Mouse (Mus musculus) liver, embryonic 14.5 days (tissue): ENCODE measurements around the gene Mboat2. TPM values are rescaled to one million over a fixed set of nuclear protein-coding genes. Genes with fewer than 3 reads are reported as not detected.
A peak's percentile ranks its signal among the peaks of the same experiment; 100 is the strongest.

ENCODE experiments used
- ATAC-seq: fragments of 200-750 bp; cut with Nextera tagmentation; 2 replicates; pipeline ENCODE4 v1.8.0; 2017; ENCODE audit warnings: moderate number of reproducible peaks, mild to moderate bottlenecking, moderate library complexity; ENCODE audit not compliant: insufficient read depth
- DNase-seq, 3 experiments: peaks; one replicate each; pipeline ENCODE4 v3.0.0-alpha.2; 2012 to 2013; ENCODE audit warnings: low read depth in 3 of 3, low spot score in 3 of 3
- H3K27ac ChIP-seq: fragments of 300-500 bp; sonication (generic); 2 replicates; pipeline ENCODE4 v1.5.1; 2014; ENCODE audit warnings: moderate library complexity, mild to moderate bottlenecking, control low read depth, inconsistent platforms
- H3K27me3 ChIP-seq: fragments of 300-500 bp; sonication (generic); 2 replicates; pipeline ENCODE4 v1.6.1; 2014; ENCODE audit warnings: mild to moderate bottlenecking, low read length, moderate library complexity; ENCODE audit not compliant: control insufficient read depth, insufficient read depth
- H3K36me3 ChIP-seq: fragments of 300-500 bp; sonication (generic); replicated peaks from 2 replicates; pipeline ENCODE4 v1.6.1; 2014; ENCODE audit warnings: low read depth; ENCODE audit not compliant: control insufficient read depth, insufficient read depth
- H3K4me1 ChIP-seq, 2 experiments: fragments of 200-500 bp in 1 of 2; fragments of 300-500 bp in 1 of 2; sonication (generic) in 1 of 2; replicated peaks; 2 replicates each; pipeline ENCODE4 v1.6.1; 2012 to 2014; ENCODE audit warnings: antibody characterized with exemption in 1 of 2, inconsistent platforms in 1 of 2, low read length in 1 of 2; ENCODE audit not compliant: control insufficient read depth in 2 of 2, insufficient read depth in 2 of 2
- H3K4me2 ChIP-seq: fragments of 300-500 bp; sonication (generic); 2 replicates; pipeline ENCODE4 v1.6.1; 2014; ENCODE audit warnings: low read depth, mild to moderate bottlenecking, control low read depth, moderate library complexity
- H3K4me3 ChIP-seq, 2 experiments: fragments of 200-500 bp in 1 of 2; fragments of 300-500 bp in 1 of 2; sonication (generic) in 1 of 2; 2 replicates each; pipeline ENCODE4 v1.5.1; 2012 to 2014; ENCODE audit warnings: low read depth in 2 of 2, low read length in 2 of 2, mild to moderate bottlenecking in 2 of 2, control low read depth in 1 of 2, inconsistent platforms in 1 of 2, moderate library complexity in 1 of 2; ENCODE audit not compliant: insufficient read depth in 1 of 2
- H3K9ac ChIP-seq: fragments of 300-500 bp; sonication (generic); replicated peaks from 2 replicates; pipeline ENCODE4 v1.6.1; 2014; ENCODE audit warnings: mild to moderate bottlenecking, control low read depth, moderate library complexity
- H3K9me3 ChIP-seq: fragments of 300-500 bp; sonication (generic); 2 replicates; pipeline ENCODE4 v1.6.1; 2016; ENCODE audit warnings: low read length, mixed read lengths; ENCODE audit not compliant: control insufficient read depth
- CTCF ChIP-seq: IDR thresholded peaks from 2 replicates; pipeline ENCODE4 v1.5.1; 2016; ENCODE audit warnings: antibody characterized with exemption, low read depth, control low read depth
- EP300 ChIP-seq: IDR thresholded peaks from 2 replicates; pipeline ENCODE4 v1.6.1; 2016; ENCODE audit warnings: antibody characterized with exemption, low read depth
- WGBS: fragments of 180-500 bp; shearing (Covaris S2); extraction: QIAGEN DNeasy Blood & Tissue Kit; methylation state at CpG from one replicate; pipeline ENCODE4 v1.1.7; 2014; ENCODE audit not compliant: insufficient replicate concordance; 5-methylcytosine and 5-hydroxymethylcytosine counted together
- polyA plus RNA-seq, 2 experiments: library from polyadenylated mRNA; depleted of rRNA in 1 of 2; stranded (reverse) in 1 of 2; unstranded in 1 of 2; fragments of >200 nt; fragmentation: Nextera tagmentation in 1 of 2; extraction: Ambion mirVana in 1 of 2; gene quantifications; 2 replicates each; pipeline versions ENCODE4 v1.2.1 to v1.2.3; 2012 to 2014

Gene Mboat2
- polyA plus RNA-seq, 2 experiments, result 1.3 to 3.6 TPM

GRCm38 (mm10) chr12:24974446-24975114 lies 143.9 kb downstream of the Mboat2 start, which contains the start of gene Kidins220:
Gene Kidins220, plus strand, starts transcription at chr12:24974925.
- H3K9ac ChIP-seq, result peak within 1 kb of the TSS; percentile 84
- H3K27ac ChIP-seq, result peak within 1 kb of the TSS; percentile 85
- WGBS, result 13% methylated on average over 29 of the region's 29 CpGs
- H3K4me2 ChIP-seq, result peak within 1 kb of the TSS; percentile 90
- ATAC-seq, result peak; percentile 85
- H3K36me3 ChIP-seq, result no peaks in the 10 kb centered on the region
- H3K27me3 ChIP-seq, result no peaks in the 10 kb centered on the region
- TF ChIP-seq CTCF, result peak; percentile 58
- no peak for TF ChIP-seq EP300
- peak within 1 kb of the TSS; percentile 87 to 92 for H3K4me3 ChIP-seq
- peaks cover 18 to 21% of the 10 kb centered on the region in 2 experiments for H3K4me1 ChIP-seq
- peak; percentile 77 to 88 (median 78) for DNase-seq
- H3K9me3 ChIP-seq, result no peaks in the 10 kb centered on the region

DNA sequence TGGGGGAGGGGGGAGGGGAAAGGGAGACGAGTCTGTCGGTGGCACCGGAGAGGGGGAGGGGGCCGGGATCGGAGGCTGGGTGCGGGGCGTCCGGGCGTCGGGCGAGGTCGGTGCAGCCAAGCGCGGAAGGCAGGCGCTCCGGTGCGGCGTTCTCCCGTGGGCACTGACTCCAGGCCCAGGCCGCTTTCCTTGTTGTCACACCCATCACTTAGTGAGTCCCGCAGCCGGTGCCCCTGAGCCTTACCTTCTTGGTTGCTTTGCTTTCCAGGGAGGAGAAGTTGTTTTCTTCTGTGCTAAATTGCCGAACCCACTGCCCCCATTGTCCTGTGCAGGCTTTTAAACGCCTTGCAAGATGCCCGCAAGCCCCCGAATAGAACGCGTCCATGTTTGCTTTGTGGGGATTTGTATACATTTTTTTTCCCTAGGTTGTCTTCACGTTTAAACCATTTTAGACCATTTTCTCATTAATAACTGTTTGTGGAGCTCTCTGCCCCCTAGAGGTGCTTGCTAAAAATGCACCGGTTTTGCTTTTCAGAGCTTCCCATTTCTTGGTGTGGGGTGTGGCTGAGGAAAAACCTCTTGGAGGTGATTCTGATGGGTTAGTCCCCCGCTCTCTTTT lies 144.5 kb downstream of the Mboat2 start:
- Histone ChIP-seq H3K27me3 (no peaks in the 10 kb centered on the region), H3K9ac (peak overlapping the region; percentile 84), H3K27ac (peak overlapping the region; percentile 85), H3K36me3 (no peaks in the 10 kb centered on the region), H3K9me3 (no peaks in the 10 kb centered on the region), H3K4me1 (peaks cover 18 to 21% of the 10 kb centered on the region in 2 experiments), H3K4me3 (peak overlapping the region; percentile 87 to 92), H3K4me2 (peak overlapping the region; percentile 90)
- TF ChIP-seq CTCF (peak; percentile 75), EP300 (no peak)
- DNase-seq (peak; percentile 57 to 74 (median 61)), ATAC-seq (peak; percentile 77)
- 0% methylated on average over 30 of the region's 31 CpGs for WGBS

DNA sequence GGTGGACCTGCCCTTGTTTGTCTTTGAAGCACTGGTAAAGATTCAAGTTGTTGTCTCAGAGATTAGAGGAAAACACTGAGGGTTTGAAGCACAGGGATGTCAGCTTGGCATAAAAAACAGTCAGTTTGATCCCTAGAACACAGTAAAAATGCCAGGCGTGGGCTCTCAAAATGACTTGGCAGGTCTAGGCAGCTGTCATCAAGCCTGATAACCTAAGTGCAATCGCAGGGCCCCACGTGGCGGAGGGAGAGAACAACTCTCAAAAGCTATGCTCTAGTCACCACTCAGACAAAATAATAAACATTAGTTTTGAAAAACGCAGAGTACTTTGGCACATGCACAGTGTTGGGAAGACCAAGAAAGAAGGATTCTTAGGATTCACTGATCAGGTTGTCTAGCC lies 154.5 kb downstream of the Mboat2 start:
- 67% methylated on average over 5 of the region's 5 CpGs for WGBS
- no peak for TF ChIP-seq CTCF
- no peak for TF ChIP-seq EP300
- Histone ChIP-seq H3K9me3 (no peaks in the 10 kb centered on the region), H3K4me3 (no peak overlapping the region), H3K4me1 (no peaks in the 10 kb centered on the region; a peak in 1 of 4 replicates), H3K36me3 (peaks cover 19% of the 10 kb centered on the region), H3K27ac (no peak overlapping the region), H3K27me3 (no peaks in the 10 kb centered on the region), H3K4me2 (no peak overlapping the region), H3K9ac (no peak overlapping the region)
- ATAC-seq (no peak), DNase-seq (peak in 2 of 3 experiments; percentile 39 to 40)

- WGBS, result 83% methylated on average over 4 of the region's 4 CpGs
Observed at GRCm38 (mm10) chr12:24995350-24995749, 164.7 kb downstream of the Mboat2 start.

DNA sequence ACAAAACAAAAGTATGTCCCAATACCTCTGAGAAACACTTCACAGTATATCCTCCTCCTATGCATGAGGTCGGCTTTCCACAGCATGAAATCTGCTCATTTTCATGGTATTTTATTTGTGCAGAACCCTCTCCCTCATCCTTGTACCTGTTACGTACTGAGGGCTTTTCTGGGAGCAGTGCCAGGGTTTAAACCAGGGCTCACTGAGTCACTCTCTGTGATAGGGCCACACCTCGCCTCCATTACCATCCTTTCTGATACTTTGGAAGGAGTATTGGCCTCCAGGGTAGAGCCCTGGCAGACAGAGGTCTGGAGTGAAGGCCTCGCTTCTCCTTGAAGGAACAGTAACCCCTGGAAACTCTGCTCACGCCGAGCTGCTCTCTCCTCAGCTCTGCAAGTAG lies 174.7 kb downstream of the Mboat2 start:
- H3K27me3 ChIP-seq, result no peaks in the 10 kb centered on the region
- H3K4me3 ChIP-seq, result no peak overlapping the region
- no peak for TF ChIP-seq EP300
- TF ChIP-seq CTCF, result no peak
- ATAC-seq (no peak), DNase-seq (no peak)
- no peaks in the 10 kb centered on the region; a peak in 1 of 4 replicates for H3K4me1 ChIP-seq
- 73% methylated on average over 6 of the region's 6 CpGs for WGBS
- no peak overlapping the region for H3K4me2 ChIP-seq
- no peak overlapping the region for H3K27ac ChIP-seq
- H3K36me3 ChIP-seq, result peaks cover 33% of the 10 kb centered on the region
- H3K9ac ChIP-seq, result no peak overlapping the region
- H3K9me3 ChIP-seq, result no peaks in the 10 kb centered on the region

More at GRCm38 (mm10) chr12:24995350-24995749, 164.7 kb downstream of the Mboat2 start:
- Histone ChIP-seq H3K9ac (no peak overlapping the region), H3K4me1 (no peaks in the 10 kb centered on the region), H3K36me3 (peaks cover 50% of the 10 kb centered on the region), H3K27ac (no peak overlapping the region), H3K4me2 (no peak overlapping the region), H3K9me3 (no peaks in the 10 kb centered on the region), H3K4me3 (no peak overlapping the region), H3K27me3 (no peaks in the 10 kb centered on the region)
- ATAC-seq, result no peak
- DNase-seq, result no peak
- TF ChIP-seq EP300 (no peak), CTCF (no peak)
